Mouse (Mus musculus) lung, embryonic 16.5 days (tissue): Measurements from ENCODE around the gene Tstd1. TPM values are rescaled to one million over a fixed set of nuclear protein-coding genes. Genes with fewer than 3 reads are reported as not detected.
A peak's percentile ranks its signal among the peaks of the same experiment; 100 is the strongest.

Source experiments
- ATAC-seq: fragments of 200-750 bp; cut with Nextera tagmentation; 2 replicates; pipeline ENCODE4 v1.8.0; 2017; ENCODE audit warnings: low read depth, mild to moderate bottlenecking, moderate library complexity
- H3K27ac ChIP-seq: fragments of 300-500 bp; sonication (generic); 2 replicates; pipeline ENCODE4 v1.5.1; 2014; ENCODE audit warnings: mild to moderate bottlenecking, control low read depth, low read length
- H3K27me3 ChIP-seq: fragments of 300-500 bp; sonication (generic); 2 replicates; pipeline ENCODE4 v1.6.1; 2014; ENCODE audit warnings: low read depth, low read length, mixed read lengths; ENCODE audit not compliant: control insufficient read depth, insufficient read depth
- H3K36me3 ChIP-seq: fragments of 300-500 bp; sonication (generic); 2 replicates; pipeline ENCODE4 v1.6.1; 2014; ENCODE audit warnings: low read length; ENCODE audit not compliant: control insufficient read depth, insufficient read depth
- H3K4me1 ChIP-seq: fragments of 300-500 bp; sonication (generic); replicated peaks from 2 replicates; pipeline ENCODE4 v1.6.1; 2014; ENCODE audit warnings: low read length, mixed read lengths; ENCODE audit not compliant: control insufficient read depth, insufficient read depth
- H3K4me2 ChIP-seq: fragments of 300-500 bp; sonication (generic); 2 replicates; pipeline ENCODE4 v1.6.1; 2014; ENCODE audit warnings: low read depth, low read length, control low read depth
- H3K4me3 ChIP-seq: fragments of 300-500 bp; sonication (generic); 2 replicates; pipeline ENCODE4 v1.5.1; 2014; ENCODE audit warnings: mild to moderate bottlenecking, low read length, control low read depth
- H3K9ac ChIP-seq: fragments of 300-500 bp; sonication (generic); 2 replicates; pipeline ENCODE4 v1.6.1; 2014; ENCODE audit warnings: low read length, control low read depth
- H3K9me3 ChIP-seq: fragments of 300-500 bp; sonication (generic); 2 replicates; pipeline ENCODE4 v1.6.1; 2016; ENCODE audit warnings: low read length; ENCODE audit not compliant: control insufficient read depth
- WGBS: fragments of 180-500 bp; shearing (Covaris S2); extraction: QIAGEN DNeasy Blood & Tissue Kit; methylation state at CpG from one replicate; pipeline ENCODE4 v1.1.7; 2014; 5-methylcytosine and 5-hydroxymethylcytosine counted together
- polyA plus RNA-seq: library from polyadenylated mRNA; unstranded; fragments of >200 nt; fragmentation: Nextera tagmentation; extraction: Ambion mirVana; gene quantifications from 2 replicates; pipeline ENCODE4 v1.2.1, GENCODE M21; 2015

Gene Tstd1
- polyA plus RNA-seq, 1 experiment from 2014 or later, result 8.4 TPM

DNA sequence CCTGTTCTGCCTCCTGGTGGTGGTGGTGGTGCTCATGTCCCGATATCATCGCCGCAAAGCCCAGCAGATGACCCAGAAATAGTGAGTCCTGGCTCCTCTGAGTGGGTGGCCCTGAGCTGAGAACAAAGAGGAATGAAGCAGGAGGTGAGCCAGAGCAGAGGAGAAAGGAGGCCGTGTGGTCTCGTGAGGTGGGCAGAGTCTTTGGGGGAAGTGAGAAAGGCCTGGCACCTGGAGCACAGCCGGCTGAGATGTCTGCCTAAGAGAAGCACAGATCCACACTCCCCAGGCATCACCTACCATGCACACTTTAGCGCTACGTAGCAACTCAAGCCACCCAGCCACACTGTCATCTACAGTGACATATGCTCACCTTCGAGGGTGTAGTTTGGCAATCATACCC, 33.5 kb upstream of the Tstd1 start:
- Histone ChIP-seq H3K27me3 (peaks cover 2% of the 10 kb centered on the region; the same call in 1 of the 2 replicates), H3K4me3 (no peak overlapping the region), H3K9ac (no peak overlapping the region), H3K27ac (no peak overlapping the region), H3K36me3 (no peaks in the 10 kb centered on the region), H3K9me3 (no peaks in the 10 kb centered on the region), H3K4me2 (no peak overlapping the region), H3K4me1 (0 out of 2 replicates have a peak, but pooled peaks cover 2% of the 10 kb centered on the region)
- ATAC-seq, result no peak
- 54% methylated on average over 9 of the region's 9 CpGs for WGBS

DNA sequence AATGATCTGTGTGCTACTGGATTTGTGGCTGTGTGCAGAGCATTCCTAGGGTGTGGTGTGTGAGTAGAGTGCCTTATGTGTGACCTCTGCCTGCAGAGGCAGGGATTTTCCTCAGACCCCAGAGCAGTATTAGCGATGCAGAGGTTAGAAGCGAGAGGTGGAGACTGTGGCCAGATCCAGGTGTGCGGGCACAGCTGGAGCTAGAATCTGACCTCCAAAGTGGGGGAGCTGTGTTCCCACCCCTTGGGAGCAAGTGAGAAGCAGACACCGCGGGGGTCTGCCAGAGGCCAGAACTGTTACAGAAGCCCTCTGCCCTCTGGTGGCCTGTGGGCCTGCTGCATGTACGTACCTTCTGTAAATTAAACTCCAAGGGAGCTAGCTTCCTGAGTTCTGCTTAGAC, 31.6 kb upstream of the Tstd1 start:
- peak; percentile 23; the same call in 1 of the 2 replicates for ATAC-seq
- Histone ChIP-seq H3K27ac (no peak overlapping the region), H3K4me3 (no peak overlapping the region), H3K4me1 (no peaks in the 10 kb centered on the region), H3K4me2 (no peak overlapping the region), H3K9ac (no peak overlapping the region), H3K9me3 (no peaks in the 10 kb centered on the region), H3K36me3 (no peaks in the 10 kb centered on the region), H3K27me3 (no peaks in the 10 kb centered on the region)
- WGBS, result 25% methylated on average over 6 of the region's 6 CpGs

DNA sequence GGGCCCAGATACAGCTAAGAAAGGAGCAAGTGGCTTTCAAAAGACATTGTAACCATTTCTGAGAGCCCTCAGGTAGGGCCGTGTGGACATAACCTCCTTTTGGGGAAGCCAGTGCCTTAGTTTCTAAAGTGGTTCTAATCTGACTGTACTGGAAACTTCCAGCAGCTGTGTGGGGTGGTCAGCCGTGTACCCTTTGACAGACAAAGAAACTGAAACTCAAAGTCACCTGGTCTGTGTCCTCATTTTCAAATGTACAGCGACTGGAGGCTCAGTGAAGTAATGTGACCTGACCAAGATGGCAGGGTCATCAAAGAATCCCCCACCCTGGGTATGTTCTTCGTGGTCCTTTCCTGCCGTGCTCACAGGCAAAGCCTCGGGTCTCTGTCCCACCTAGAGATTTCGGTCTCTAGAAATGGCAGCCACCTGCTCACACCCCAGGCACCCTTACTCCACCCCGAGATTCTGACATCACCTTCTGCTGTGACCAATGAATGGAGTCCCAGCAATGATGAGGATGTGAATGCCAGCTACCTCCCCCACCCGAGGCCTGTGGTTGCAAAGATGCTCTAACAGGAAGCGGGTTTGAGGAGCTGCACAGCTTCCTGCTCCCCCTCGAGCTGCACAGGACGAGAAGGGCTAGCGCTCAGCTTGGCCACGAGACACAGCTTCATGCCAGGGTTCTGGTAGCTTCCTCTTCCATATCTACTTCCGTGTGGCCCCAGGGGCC, 30.1 kb upstream of the Tstd1 start, which contains the start of gene Arhgap30:
Gene Arhgap30 (plus strand): TSS at position 579 of the 727 bp plus-strand sequence.
- no peak within 1 kb of the TSS for H3K9ac ChIP-seq
- no peaks in the 10 kb centered on the region for H3K27me3 ChIP-seq
- H3K4me2 ChIP-seq, result no peak within 1 kb of the TSS
- no peak within 1 kb of the TSS; the same call in 1 of the 2 replicates for H3K27ac ChIP-seq
- WGBS, result 69% methylated on average over 15 of the region's 15 CpGs
- 0 out of 2 replicates have a peak, but pooled peaks have one; percentile 35 for ATAC-seq
- H3K4me1 ChIP-seq, result no peaks in the 10 kb centered on the region
- peak within 1 kb of the TSS; percentile 13; the same call in 1 of the 2 replicates for H3K4me3 ChIP-seq
- H3K9me3 ChIP-seq, result no peaks in the 10 kb centered on the region
- H3K36me3 ChIP-seq, result no peaks in the 10 kb centered on the region

DNA sequence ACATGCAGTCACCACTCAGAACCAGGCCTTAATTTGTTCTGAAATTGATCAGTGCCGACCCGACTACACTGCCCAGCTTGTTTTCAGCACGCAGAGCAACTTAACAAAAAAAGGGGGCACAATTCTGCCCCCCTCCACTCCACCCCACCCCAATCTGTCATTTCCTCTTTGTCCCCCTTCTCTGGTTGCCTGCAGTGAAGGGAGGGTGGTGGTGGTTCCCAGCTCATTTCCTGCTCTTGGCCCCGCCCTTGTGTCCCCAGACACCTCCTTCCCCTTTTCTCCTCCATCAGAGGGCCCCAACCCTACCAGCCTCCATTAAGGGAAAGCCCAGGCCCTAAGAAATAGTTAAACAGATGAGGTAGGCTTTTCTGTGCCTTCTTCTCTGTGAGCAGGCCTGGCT, 28.6 kb upstream of the Tstd1 start:
- WGBS, result 62% methylated on average over 4 of the region's 4 CpGs
- H3K9ac ChIP-seq, result no peak overlapping the region
- no peaks in the 10 kb centered on the region for H3K4me1 ChIP-seq
- H3K4me3 ChIP-seq, result no peak overlapping the region
- ATAC-seq, result peak; percentile 50; the same call in 1 of the 2 replicates
- H3K36me3 ChIP-seq, result no peaks in the 10 kb centered on the region
- H3K27ac ChIP-seq, result no peak overlapping the region
- H3K4me2 ChIP-seq, result no peak overlapping the region
- no peaks in the 10 kb centered on the region for H3K27me3 ChIP-seq
- H3K9me3 ChIP-seq, result no peaks in the 10 kb centered on the region

DNA sequence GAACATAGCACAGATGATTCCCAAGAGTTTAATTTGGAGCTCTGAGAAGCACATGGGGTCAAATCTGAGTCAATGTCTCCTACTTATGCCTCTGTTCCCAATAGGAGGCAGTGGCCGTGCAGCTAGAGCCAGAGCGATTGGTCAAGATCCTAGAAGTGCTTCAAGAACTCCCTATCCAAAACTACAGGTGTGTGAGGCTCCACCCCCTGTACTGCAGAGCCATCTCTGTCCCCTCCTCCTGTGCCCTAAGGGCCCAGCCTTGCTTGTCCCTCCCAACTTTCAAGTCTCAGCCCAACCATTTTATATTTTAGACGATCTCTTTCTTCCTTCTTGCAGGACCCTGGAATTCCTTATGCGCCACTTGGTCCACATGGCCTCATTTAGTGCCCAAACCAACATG, 16.9 kb upstream of the Tstd1 start:
- Histone ChIP-seq H3K4me2 (no peak overlapping the region), H3K9me3 (no peaks in the 10 kb centered on the region), H3K4me3 (no peak overlapping the region), H3K4me1 (no peaks in the 10 kb centered on the region), H3K9ac (no peak overlapping the region), H3K27ac (no peak overlapping the region), H3K36me3 (no peaks in the 10 kb centered on the region), H3K27me3 (no peaks in the 10 kb centered on the region)
- no peak for ATAC-seq
- WGBS, result 70% methylated on average over 4 of the region's 4 CpGs

DNA sequence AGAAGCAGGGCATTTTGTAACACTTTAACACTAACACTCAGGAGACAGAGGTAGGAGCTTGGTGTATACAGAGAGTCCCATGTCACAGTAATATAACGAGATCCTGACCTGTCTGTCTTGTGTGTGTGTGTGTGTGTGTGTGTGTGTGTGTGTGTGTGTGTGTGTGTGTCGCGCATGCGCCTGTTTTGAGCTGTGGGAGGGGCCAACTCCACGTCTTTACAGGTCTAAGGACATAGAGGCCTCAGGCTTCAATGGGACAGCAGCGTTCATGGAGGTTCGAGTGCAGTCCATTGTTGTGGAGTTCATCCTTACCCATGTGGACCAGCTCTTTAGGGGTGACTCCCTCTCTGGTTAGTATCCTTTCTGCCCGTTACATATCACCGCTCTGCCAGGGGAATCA, 15.7 kb upstream of the Tstd1 start:
- H3K4me2 ChIP-seq, result no peak overlapping the region
- H3K36me3 ChIP-seq, result no peaks in the 10 kb centered on the region
- ATAC-seq, result no peak
- no peaks in the 10 kb centered on the region for H3K9me3 ChIP-seq
- no peaks in the 10 kb centered on the region for H3K4me1 ChIP-seq
- WGBS, result 82% methylated on average over 9 of the region's 9 CpGs
- no peak overlapping the region for H3K4me3 ChIP-seq
- no peaks in the 10 kb centered on the region for H3K27me3 ChIP-seq
- H3K27ac ChIP-seq, result no peak overlapping the region
- H3K9ac ChIP-seq, result no peak overlapping the region

DNA sequence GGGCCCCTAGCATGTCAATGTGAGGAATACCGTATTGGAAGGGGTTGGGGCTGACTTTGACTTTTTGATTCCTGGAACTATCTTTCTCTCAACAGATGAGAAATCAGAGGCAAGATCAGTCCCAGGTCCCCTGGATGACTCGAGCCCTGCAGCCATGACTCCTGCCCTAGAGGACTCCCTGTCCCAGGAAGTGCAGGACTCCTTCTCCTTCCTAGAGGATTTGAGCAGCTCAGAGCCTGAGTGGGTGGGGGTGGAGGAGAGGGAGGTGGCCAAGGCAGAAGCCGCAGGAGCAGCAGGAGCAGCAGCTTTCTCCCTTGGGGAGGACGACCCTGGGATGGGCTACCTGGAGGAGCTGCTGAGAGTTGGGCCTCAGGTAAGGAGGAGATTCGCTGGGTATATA, 11.4 kb upstream of the Tstd1 start:
- WGBS, result 66% methylated on average over 5 of the region's 5 CpGs
- no peaks in the 10 kb centered on the region for H3K36me3 ChIP-seq
- no peaks in the 10 kb centered on the region for H3K27me3 ChIP-seq
- H3K9me3 ChIP-seq, result no peaks in the 10 kb centered on the region
- H3K4me1 ChIP-seq, result no peaks in the 10 kb centered on the region
- H3K27ac ChIP-seq, result no peak overlapping the region
- H3K4me2 ChIP-seq, result no peak overlapping the region
- H3K9ac ChIP-seq, result no peak overlapping the region
- no peak for ATAC-seq
- H3K4me3 ChIP-seq, result no peak overlapping the region

DNA sequence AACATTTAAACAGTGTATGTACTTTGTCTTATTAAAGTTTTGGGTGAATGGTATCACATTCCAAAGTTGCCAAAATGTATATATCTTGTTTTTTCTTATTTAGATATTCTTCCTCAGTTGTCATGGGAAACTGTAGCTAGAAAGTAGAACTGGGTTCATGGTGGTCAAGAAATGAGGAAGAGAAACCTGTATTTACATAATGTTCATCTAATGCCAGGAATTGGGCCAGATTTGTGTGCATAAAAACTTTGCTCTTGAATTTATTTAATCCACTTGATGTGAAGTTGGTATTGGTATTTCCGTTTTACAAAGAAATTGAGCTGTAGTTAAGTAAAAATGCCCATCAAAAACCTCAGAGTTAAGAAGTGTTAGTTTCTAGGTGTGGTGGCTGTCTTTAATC, 8.4 kb upstream of the Tstd1 start:
- no peaks in the 10 kb centered on the region for H3K36me3 ChIP-seq
- no peak overlapping the region for H3K4me3 ChIP-seq
- no peak for ATAC-seq
- WGBS, result 86% methylated on average over 1 of the region's 1 CpGs
- H3K9ac ChIP-seq, result no peak overlapping the region
- H3K27me3 ChIP-seq, result no peaks in the 10 kb centered on the region
- peaks cover 11% of the 10 kb centered on the region for H3K4me1 ChIP-seq
- no peak overlapping the region for H3K27ac ChIP-seq
- H3K9me3 ChIP-seq, result no peaks in the 10 kb centered on the region
- H3K4me2 ChIP-seq, result no peak overlapping the region

DNA sequence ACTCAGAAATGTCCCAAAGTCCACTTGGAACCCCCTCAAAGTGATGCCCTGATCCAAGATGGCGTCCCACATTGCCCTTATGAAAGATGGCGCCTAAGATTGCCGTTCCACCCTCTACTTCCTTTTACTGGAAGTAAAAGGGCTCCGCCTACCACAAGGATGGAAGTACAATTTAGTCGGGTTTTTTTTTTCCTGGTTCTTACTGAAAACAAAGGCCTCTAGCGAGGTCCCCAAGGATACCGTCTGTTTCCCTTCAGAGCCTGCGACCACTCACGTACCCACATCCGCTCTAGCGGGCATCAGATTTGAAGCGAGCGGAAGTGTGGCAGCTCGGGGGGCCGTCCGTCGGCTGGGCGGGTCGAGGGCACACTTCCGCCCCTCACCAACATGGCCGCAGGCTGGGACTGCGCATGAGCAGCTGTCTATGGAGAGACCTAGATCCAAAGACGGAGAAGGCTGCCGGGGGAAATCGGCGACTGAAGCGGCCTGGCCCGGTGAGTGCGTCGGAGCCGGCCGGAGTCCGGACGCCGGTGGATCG, 7.7 kb upstream of the Tstd1 start, which contains the start of gene Usf1:
Gene Usf1 (plus strand): TSS at position 367 of the 538 bp plus-strand sequence.
- Histone ChIP-seq H3K4me1 (peaks cover 11% of the 10 kb centered on the region), H3K27ac (peak within 1 kb of the TSS; percentile 93), H3K9ac (peak within 1 kb of the TSS; percentile 88), H3K4me2 (peak within 1 kb of the TSS; percentile 60), H3K4me3 (peak within 1 kb of the TSS; percentile 67), H3K36me3 (peaks cover 2% of the 10 kb centered on the region), H3K9me3 (no peaks in the 10 kb centered on the region), H3K27me3 (no peaks in the 10 kb centered on the region)
- ATAC-seq, result peak; percentile 98
- under 1% methylated on average over 36 of the region's 36 CpGs for WGBS
